In the genomic region with DNA sequence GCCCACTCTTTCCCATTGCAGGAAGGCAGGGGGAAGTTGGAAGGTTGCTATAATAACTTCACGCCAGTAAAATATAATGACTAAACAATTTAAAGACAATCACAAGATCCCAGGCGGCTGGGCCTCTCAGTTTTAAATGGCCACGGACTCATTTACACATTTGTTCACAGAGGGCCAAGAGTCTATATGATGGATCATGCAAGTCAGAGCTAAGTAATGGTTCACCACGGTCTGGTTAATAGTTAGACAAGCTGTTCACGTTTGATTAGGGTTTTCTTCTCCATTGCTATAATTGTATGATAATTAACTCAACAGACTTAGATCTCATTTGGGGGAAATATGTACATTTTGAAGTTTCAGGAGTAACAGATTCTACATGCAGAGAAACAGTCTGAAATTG, we compare ENCODE assay signal across 26 mouse cellular contexts.
DNase-seq lines count a peak whose midpoint lies in the region; ATAC-seq lines count a peak whose summit lies in the region.
"Had no signal": no experiment of that assay in that cellular context is flagged by ENCODE, and none has a peak within 500 bp of the region (broad histone marks: within the 10 kb centered on the region; RNA-seq: fewer than 3 reads in every experiment).

No protein-coding gene starts in this region.

- no peak overlapping the region for H3K4me3 ChIP-seq in kidney, embryonic 14.5 days (ENCODE audit: low read length)
- no peak overlapping the region for H3K4me3 ChIP-seq in kidney, embryonic 16.5 days (ENCODE audit: low read length)
- H3K4me3 ChIP-seq: embryonic facial prominence, embryonic 12.5 days; embryonic facial prominence, embryonic 15.5 days; forebrain, embryonic 12.5 days; forebrain, embryonic 15.5 days; heart, adult 2 months; heart, embryonic 10.5 days; heart, embryonic 13.5 days had no signal

- peak; percentile 64 for DNase-seq in kidney, adult 9 months
- no peak for DNase-seq in kidney, adult 11 months
- DNase-seq in kidney, postnatal 14 days: peak; percentile 20
- DNase-seq in left cerebral cortex, postnatal 10 days (ENCODE audit: extremely low spot score in 1 of 2, low spot score in 2 of 2): no peak
- DNase-seq in adrenal gland, adult 2 months: no peak
- no peak for DNase-seq in layer of hippocampus, postnatal 36 days
- DNase-seq: adrenal gland, adult 8-10 months; adrenal gland, postnatal 25 days; cerebellum, adult 11-12 months; cerebellum, adult 8-10 months; cerebellum, postnatal 10 days; gastrocnemius, postnatal 10 days; gastrocnemius, postnatal 36 days; heart, adult 2 months; heart, postnatal 14 days; heart, postnatal 4 days had no signal

- no peak overlapping the region for H3K9ac ChIP-seq in kidney, embryonic 14.5 days (ENCODE audit: low read depth, low read length)
- no peak overlapping the region for H3K9ac ChIP-seq in kidney, embryonic 16.5 days (replicated peaks; ENCODE audit: low read length)
- H3K9ac ChIP-seq: embryonic facial prominence, embryonic 12.5 days; embryonic facial prominence, embryonic 15.5 days; forebrain, embryonic 12.5 days; forebrain, embryonic 15.5 days; heart, embryonic 13.5 days; hindbrain, embryonic 14.5 days had no signal

- 70% methylated on average over 5 of the region's 5 CpGs for WGBS in kidney, embryonic 14.5 days
- WGBS in kidney, embryonic 16.5 days: 59% methylated on average over 5 of the region's 5 CpGs

- no peak for ATAC-seq in kidney, embryonic 14.5 days (ENCODE audit: low FRiP score, low TSS enrichment)
- peak; percentile 86 for ATAC-seq in kidney, embryonic 16.5 days (ENCODE audit: low FRiP score, low TSS enrichment)
- ATAC-seq: CD4-positive, CD25-positive, alpha-beta regulatory T cell, adult 4 months; forebrain, embryonic 15.5 days had no signal

- H3K27ac ChIP-seq in kidney, embryonic 14.5 days (ENCODE audit: low read depth, low read length): peak overlapping the region; percentile 14; the same call in 1 of the 2 replicates
- peak overlapping the region; percentile 78 for H3K27ac ChIP-seq in kidney, embryonic 16.5 days (ENCODE audit: low read length)
- H3K27ac ChIP-seq: embryonic facial prominence, embryonic 12.5 days; embryonic facial prominence, embryonic 15.5 days; forebrain, embryonic 12.5 days; forebrain, embryonic 15.5 days; heart, adult 2 months; heart, embryonic 10.5 days; heart, embryonic 13.5 days; hindbrain, embryonic 14.5 days had no signal

- H3K9me3 ChIP-seq in kidney, embryonic 14.5 days (ENCODE audit: control insufficient read depth, low read length): no peaks in the 10 kb centered on the region
- H3K9me3 ChIP-seq in kidney, embryonic 16.5 days (ENCODE audit: low read length): no peaks in the 10 kb centered on the region
- H3K9me3 ChIP-seq: embryonic facial prominence, embryonic 12.5 days; embryonic facial prominence, embryonic 15.5 days; forebrain, embryonic 12.5 days; forebrain, embryonic 15.5 days; heart, embryonic 10.5 days; heart, embryonic 13.5 days had no signal

- no peaks in the 10 kb centered on the region for H3K27me3 ChIP-seq in kidney, embryonic 14.5 days (ENCODE audit: control insufficient read depth, insufficient read depth, low read length)
- H3K27me3 ChIP-seq in kidney, embryonic 16.5 days (ENCODE audit: insufficient read depth, low read length): no peaks in the 10 kb centered on the region
- H3K27me3 ChIP-seq: embryonic facial prominence, embryonic 12.5 days; embryonic facial prominence, embryonic 15.5 days; forebrain, embryonic 12.5 days; forebrain, embryonic 15.5 days; heart, embryonic 13.5 days had no signal

- H3K36me3 ChIP-seq in kidney, embryonic 14.5 days (ENCODE audit: control insufficient read depth, insufficient read depth, low read length): no peaks in the 10 kb centered on the region
- no peaks in the 10 kb centered on the region for H3K36me3 ChIP-seq in kidney, embryonic 16.5 days (ENCODE audit: insufficient read depth, low read length)
- H3K36me3 ChIP-seq: embryonic facial prominence, embryonic 12.5 days; embryonic facial prominence, embryonic 15.5 days; forebrain, embryonic 12.5 days; forebrain, embryonic 15.5 days; heart, embryonic 10.5 days; heart, embryonic 13.5 days had no signal

- H3K4me1 ChIP-seq in kidney, embryonic 14.5 days (ENCODE audit: control insufficient read depth, insufficient read depth, low read length): no peaks in the 10 kb centered on the region
- peaks cover 4% of the 10 kb centered on the region; the same call in 1 of the 2 replicates for H3K4me1 ChIP-seq in kidney, embryonic 16.5 days (ENCODE audit: insufficient read depth, low read length)
- H3K4me1 ChIP-seq: embryonic facial prominence, embryonic 12.5 days; embryonic facial prominence, embryonic 15.5 days; forebrain, embryonic 12.5 days; forebrain, embryonic 15.5 days; heart, embryonic 10.5 days had no signal

- H3K4me2 ChIP-seq in kidney, embryonic 14.5 days (replicated peaks; ENCODE audit: low read depth, low read length): no peak overlapping the region
- no peak overlapping the region for H3K4me2 ChIP-seq in kidney, embryonic 16.5 days (replicated peaks; ENCODE audit: low read depth, low read length)
- H3K4me2 ChIP-seq: embryonic facial prominence, embryonic 12.5 days; embryonic facial prominence, embryonic 15.5 days; forebrain, embryonic 12.5 days; forebrain, embryonic 15.5 days; heart, embryonic 13.5 days; hindbrain, embryonic 14.5 days had no signal

- intact Hi-C loops in left cerebral cortex, postnatal 10 days (cut with DNase I): no loop called here

Comparison
In these comparisons a context has a peak if more than half of its experiments do, and no peak if none do; other contexts are left out.
1. DNase-seq: peak in kidney, adult 9 months (single experiment) and kidney, postnatal 14 days (single experiment); none in kidney, adult 11 months (single experiment), left cerebral cortex, postnatal 10 days (0 of 2), adrenal gland, adult 2 months (single experiment) and layer of hippocampus, postnatal 36 days (0 of 2).